Mouse (Mus musculus) forebrain, embryonic 14.5 days (tissue): ENCODE results near the gene Dok4. TPM values are rescaled to one million over a fixed set of nuclear protein-coding genes. Genes with fewer than 3 reads are reported as not detected.
A peak's percentile ranks its signal among the peaks of the same experiment; 100 is the strongest.

Source experiments
- ATAC-seq: fragments of 200-750 bp; cut with Nextera tagmentation; 2 replicates; pipeline ENCODE4 v1.8.0; 2017; ENCODE audit warnings: mild to moderate bottlenecking, moderate library complexity
- DNase-seq: peaks from one replicate; pipeline ENCODE4 v3.0.0-alpha.2; 2015; ENCODE audit warnings: low spot score
- H3K27ac ChIP-seq: fragments of 300-500 bp; sonication (generic); 2 replicates; pipeline ENCODE4 v1.5.1; 2014; ENCODE audit warnings: low read depth, mild to moderate bottlenecking, control low read depth, low read length, moderate library complexity
- H3K27me3 ChIP-seq: fragments of 300-500 bp; sonication (generic); replicated peaks from 2 replicates; pipeline ENCODE4 v1.6.1; 2014; ENCODE audit warnings: low read length, control low read depth, mixed read lengths; ENCODE audit not compliant: control insufficient read depth, insufficient read depth
- H3K36me3 ChIP-seq: fragments of 300-500 bp; sonication (generic); 2 replicates; pipeline ENCODE4 v1.6.1; 2014; ENCODE audit warnings: low read length, control low read depth; ENCODE audit not compliant: control insufficient read depth, insufficient read depth
- H3K4me1 ChIP-seq: fragments of 300-500 bp; sonication (generic); 2 replicates; pipeline ENCODE4 v1.6.1; 2014; ENCODE audit warnings: antibody characterized with exemption, low read length, control low read depth; ENCODE audit not compliant: control insufficient read depth, insufficient read depth
- H3K4me2 ChIP-seq: fragments of 300-500 bp; sonication (generic); 2 replicates; pipeline ENCODE4 v1.6.1; 2014; ENCODE audit warnings: mild to moderate bottlenecking, control low read depth, low read length
- H3K4me3 ChIP-seq: fragments of 300-500 bp; sonication (generic); 2 replicates; pipeline ENCODE4 v1.5.1; 2014; ENCODE audit warnings: low read depth, low read length, control low read depth
- H3K9ac ChIP-seq: fragments of 300-500 bp; sonication (generic); 2 replicates; pipeline ENCODE4 v1.6.1; 2014; ENCODE audit warnings: mild to moderate bottlenecking, low read length, control low read depth, moderate library complexity
- H3K9me3 ChIP-seq: fragments of 300-500 bp; sonication (generic); replicated peaks from 2 replicates; pipeline ENCODE4 v1.6.1; 2016; ENCODE audit warnings: low read length, control low read depth, mixed read lengths; ENCODE audit not compliant: control insufficient read depth
- WGBS: fragments of 180-500 bp; shearing (Covaris S2); extraction: QIAGEN DNeasy Blood & Tissue Kit; methylation state at CpG from one replicate; pipeline ENCODE4 v1.1.7; 2014; 5-methylcytosine and 5-hydroxymethylcytosine counted together
- polyA plus RNA-seq: library from polyadenylated mRNA; unstranded; fragments of >200 nt; fragmentation: Nextera tagmentation; extraction: Ambion mirVana; gene quantifications from 2 replicates; pipeline ENCODE4 v1.2.1, GENCODE M21; 2014

Dok4 gene
- polyA plus RNA-seq, 1 experiment from 2014 or later: 42.6 TPM

DNA sequence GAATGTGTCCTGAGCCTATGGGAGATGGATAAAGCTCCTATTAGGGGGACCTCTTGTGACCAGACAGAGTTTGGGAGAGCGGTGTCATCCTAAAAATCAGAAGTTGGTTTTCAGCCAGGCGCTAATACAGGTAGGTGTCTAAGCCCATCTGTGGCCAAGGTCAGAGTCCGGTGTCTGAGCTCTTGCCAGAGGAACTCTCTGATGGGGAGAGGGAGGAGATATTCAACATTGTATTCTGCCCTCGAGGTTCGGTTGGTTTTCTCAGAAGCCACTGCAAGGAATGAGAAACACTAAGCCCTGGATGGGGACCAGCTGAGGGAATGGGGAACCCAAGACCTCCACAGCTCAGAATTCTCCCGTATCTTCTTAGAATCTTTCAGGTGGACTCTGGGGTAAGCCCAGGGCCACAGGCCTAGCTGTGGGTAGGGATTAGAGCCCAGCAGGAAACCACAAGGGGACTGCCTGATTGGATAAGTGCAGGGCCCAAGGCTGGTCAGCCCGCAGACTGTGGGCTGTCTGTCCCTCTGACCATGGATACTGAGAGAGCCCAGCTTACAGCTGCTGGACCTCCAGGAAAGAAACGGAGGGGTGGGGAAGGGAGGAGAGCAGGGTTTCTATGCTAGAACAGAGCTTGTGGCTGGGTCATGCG, 40.3 kb upstream of the Dok4 start:
- H3K4me3 ChIP-seq: peak overlapping the region; percentile 42
- no peaks in the 10 kb centered on the region for H3K9me3 ChIP-seq
- ATAC-seq: no peak
- WGBS: 41% methylated on average over 9 of the region's 9 CpGs
- no peak for DNase-seq
- H3K27me3 ChIP-seq: peaks cover 7% of the 10 kb centered on the region; the same call in 1 of the 2 replicates
- no peak overlapping the region for H3K27ac ChIP-seq
- H3K4me2 ChIP-seq: peak overlapping the region; percentile 79
- peak overlapping the region; percentile 57; the same call in 1 of the 2 replicates for H3K9ac ChIP-seq
- H3K36me3 ChIP-seq: no peaks in the 10 kb centered on the region
- H3K4me1 ChIP-seq: peaks cover 29% of the 10 kb centered on the region

GRCm38 (mm10) chr8:94914701-94915101, 38.6 kb upstream of the Dok4 start:
- H3K9me3 ChIP-seq: no peaks in the 10 kb centered on the region
- H3K36me3 ChIP-seq: no peaks in the 10 kb centered on the region
- no peak overlapping the region for H3K4me3 ChIP-seq
- H3K27ac ChIP-seq: no peak overlapping the region
- DNase-seq (peak; percentile 85), ATAC-seq (peak; percentile 40)
- H3K4me2 ChIP-seq: no peak overlapping the region
- peaks cover 29% of the 10 kb centered on the region for H3K4me1 ChIP-seq
- WGBS: 41% methylated on average over 3 of the region's 3 CpGs
- H3K9ac ChIP-seq: no peak overlapping the region
- peaks cover 7% of the 10 kb centered on the region; the same call in 1 of the 2 replicates for H3K27me3 ChIP-seq

DNA sequence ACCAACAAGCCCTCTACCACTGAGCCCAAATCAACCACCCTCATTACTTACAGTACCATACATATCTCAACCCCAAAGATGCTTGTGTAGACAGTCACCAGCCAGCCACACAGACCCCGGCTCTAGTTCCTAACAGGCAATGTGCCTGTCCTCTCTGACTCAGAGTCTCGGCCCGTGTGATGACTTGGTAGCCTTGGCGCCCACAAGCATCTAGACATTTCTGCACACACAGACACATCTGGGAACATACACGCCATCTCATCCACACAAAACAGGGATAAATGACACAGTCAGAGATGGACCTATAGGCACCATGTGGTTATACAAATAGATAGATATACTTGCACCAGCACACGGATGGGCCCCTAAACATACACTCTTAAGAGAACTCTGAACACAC, 38.1 kb upstream of the Dok4 start:
- Histone ChIP-seq H3K4me1 (peaks cover 29% of the 10 kb centered on the region), H3K27me3 (peaks cover 7% of the 10 kb centered on the region; the same call in 1 of the 2 replicates), H3K27ac (no peak overlapping the region), H3K9ac (no peak overlapping the region), H3K36me3 (no peaks in the 10 kb centered on the region), H3K9me3 (no peaks in the 10 kb centered on the region), H3K4me3 (no peak overlapping the region), H3K4me2 (no peak overlapping the region)
- no peak for DNase-seq
- no peak for ATAC-seq
- WGBS: 86% methylated on average over 6 of the region's 6 CpGs

DNA sequence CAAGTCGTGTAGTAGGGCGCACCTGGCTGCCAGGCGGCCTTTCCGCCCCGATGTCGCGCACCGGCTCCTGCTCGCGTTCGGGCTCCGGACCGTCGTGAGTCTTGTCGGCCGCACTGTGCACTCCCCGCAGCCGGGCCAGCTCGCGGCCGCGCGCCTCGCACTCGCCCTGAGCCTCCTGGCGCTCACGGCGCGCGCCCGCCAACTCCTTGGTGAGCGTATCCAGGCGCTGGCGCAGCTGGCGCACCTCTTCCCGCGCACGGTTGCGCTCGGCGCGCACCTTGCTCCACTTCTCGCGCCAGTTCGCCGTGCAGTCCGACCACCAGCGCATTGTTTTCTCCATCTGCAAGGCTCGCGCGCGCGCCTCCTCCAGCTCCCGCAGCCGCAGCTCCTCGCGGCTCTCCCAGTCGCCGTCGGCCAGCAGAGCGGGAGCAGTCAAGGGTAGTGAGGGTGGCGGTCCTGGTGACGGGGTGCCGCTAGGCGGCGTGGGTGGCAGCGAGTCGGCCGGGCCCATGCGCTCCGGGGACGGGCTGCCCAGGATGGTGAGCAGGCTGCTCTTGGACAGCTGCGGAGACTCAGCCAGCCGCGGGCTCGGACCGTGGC, 37.0 kb upstream of the Dok4 start:
- peaks cover 7% of the 10 kb centered on the region; the same call in 1 of the 2 replicates for H3K27me3 ChIP-seq

GRCm38 (mm10) chr8:94908847-94909246, 32.7 kb upstream of the Dok4 start:
- Histone ChIP-seq H3K4me2 (no peak overlapping the region), H3K9me3 (no peaks in the 10 kb centered on the region), H3K36me3 (no peaks in the 10 kb centered on the region), H3K27me3 (peaks cover 7% of the 10 kb centered on the region; the same call in 1 of the 2 replicates), H3K9ac (no peak overlapping the region), H3K4me3 (no peak overlapping the region), H3K27ac (no peak overlapping the region), H3K4me1 (peaks cover 4% of the 10 kb centered on the region; the same call in 1 of the 2 replicates)
- DNase-seq (peak; percentile 83), ATAC-seq (no peak)
- 6% methylated on average over 4 of the region's 4 CpGs for WGBS

More for the DNA sequence above, 37.0 kb upstream of the Dok4 start:
- peaks cover 28% of the 10 kb centered on the region for H3K4me1 ChIP-seq
- DNase-seq: peak; percentile 69
- H3K9me3 ChIP-seq: no peaks in the 10 kb centered on the region
- peak overlapping the region; percentile 41 for H3K4me3 ChIP-seq
- no peaks in the 10 kb centered on the region for H3K36me3 ChIP-seq
- peak; percentile 61 for ATAC-seq
- peak overlapping the region; percentile 83 for H3K4me2 ChIP-seq
- 3% methylated on average over 74 of the region's 77 CpGs for WGBS
- H3K27ac ChIP-seq: no peak overlapping the region
- peak overlapping the region; percentile 51; the same call in 1 of the 2 replicates for H3K9ac ChIP-seq

DNA sequence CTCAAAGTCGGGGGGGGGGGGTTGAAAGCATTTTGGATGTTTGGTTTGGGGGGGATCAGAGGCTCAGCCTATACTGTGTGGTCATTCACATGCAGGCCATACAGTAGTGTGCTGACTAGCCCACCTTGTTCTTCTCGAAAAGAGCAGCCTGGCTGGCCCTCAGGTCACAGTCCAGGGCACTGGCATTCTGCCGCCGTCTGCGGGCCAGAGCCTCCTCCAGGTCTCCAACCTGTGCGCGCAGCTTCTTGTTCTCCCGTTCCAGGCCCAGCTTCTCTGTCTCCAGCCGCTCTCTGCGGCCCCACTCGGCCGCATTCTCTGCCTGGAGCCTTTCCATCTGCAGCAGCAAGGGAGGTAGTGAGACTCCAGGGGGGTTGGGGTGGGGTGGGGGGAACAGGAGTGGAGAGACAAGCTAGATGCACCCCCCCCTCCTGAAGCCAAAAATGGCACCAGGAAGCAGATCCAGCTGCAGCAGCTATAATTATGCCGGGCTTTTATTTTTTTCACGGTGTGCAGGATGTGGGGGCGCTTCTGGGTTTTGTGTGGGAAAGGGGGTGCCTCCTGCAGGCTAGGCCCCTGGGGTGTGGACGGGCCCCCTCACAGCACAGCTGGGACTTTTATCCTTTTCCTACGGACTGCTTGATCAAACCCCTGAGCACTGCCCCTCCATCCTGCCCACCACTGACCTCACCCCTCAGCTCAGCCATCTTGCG, 31.6 kb upstream of the Dok4 start:
- peaks cover under 1% of the 10 kb centered on the region; the same call in 1 of the 2 replicates for H3K4me1 ChIP-seq
- H3K4me2 ChIP-seq: no peak overlapping the region
- 88% methylated on average over 18 of the region's 18 CpGs for WGBS
- no peak overlapping the region for H3K27ac ChIP-seq
- no peak for DNase-seq
- H3K9ac ChIP-seq: no peak overlapping the region
- H3K9me3 ChIP-seq: no peaks in the 10 kb centered on the region
- no peak for ATAC-seq
- no peak overlapping the region for H3K4me3 ChIP-seq
- no peaks in the 10 kb centered on the region for H3K36me3 ChIP-seq
- H3K27me3 ChIP-seq: peaks cover 5% of the 10 kb centered on the region; the same call in 1 of the 2 replicates

DNA sequence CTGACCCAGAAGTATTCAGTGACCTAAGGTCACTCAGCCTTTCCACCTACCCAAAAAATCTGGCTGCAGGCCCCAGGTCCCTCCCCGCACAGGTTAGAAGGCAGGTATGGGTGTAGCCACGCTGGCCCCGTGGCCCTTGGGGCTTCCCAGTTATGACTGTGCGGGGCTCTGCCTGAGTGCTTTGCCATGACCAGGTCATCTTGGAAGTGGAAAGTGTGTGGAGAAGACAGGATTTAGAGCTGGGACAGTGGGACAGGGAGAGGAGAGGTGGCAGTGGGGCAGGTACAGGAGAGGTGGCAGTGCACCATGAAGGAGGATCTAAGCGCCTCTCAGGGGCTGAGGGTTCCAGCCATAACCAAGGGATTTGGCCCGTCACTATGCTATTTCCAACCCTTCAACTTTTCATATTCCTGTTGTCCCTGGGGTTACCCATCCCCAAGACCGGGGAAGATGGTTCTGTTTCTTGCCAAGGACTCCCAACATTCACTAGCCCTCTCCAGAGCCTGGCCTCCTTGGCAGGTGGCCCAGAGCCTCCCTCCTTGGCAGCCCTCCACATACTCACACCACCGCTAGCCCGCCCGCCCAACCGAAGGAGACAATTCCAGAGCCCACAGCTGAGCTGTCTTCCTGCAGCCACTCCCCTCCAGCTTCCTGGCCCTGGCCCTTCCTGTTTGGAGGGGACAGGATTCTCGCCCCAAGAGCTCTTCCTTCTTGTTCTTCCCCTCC, 28.5 kb upstream of the Dok4 start:
- no peak overlapping the region for H3K27ac ChIP-seq
- H3K4me3 ChIP-seq: no peak overlapping the region
- H3K9ac ChIP-seq: no peak overlapping the region
- H3K27me3 ChIP-seq: no peaks in the 10 kb centered on the region
- no peaks in the 10 kb centered on the region for H3K4me1 ChIP-seq
- H3K36me3 ChIP-seq: no peaks in the 10 kb centered on the region
- WGBS: 64% methylated on average over 12 of the region's 12 CpGs
- DNase-seq: peak; percentile 74
- ATAC-seq: peak; percentile 73
- H3K9me3 ChIP-seq: no peaks in the 10 kb centered on the region
- H3K4me2 ChIP-seq: no peak overlapping the region

DNA sequence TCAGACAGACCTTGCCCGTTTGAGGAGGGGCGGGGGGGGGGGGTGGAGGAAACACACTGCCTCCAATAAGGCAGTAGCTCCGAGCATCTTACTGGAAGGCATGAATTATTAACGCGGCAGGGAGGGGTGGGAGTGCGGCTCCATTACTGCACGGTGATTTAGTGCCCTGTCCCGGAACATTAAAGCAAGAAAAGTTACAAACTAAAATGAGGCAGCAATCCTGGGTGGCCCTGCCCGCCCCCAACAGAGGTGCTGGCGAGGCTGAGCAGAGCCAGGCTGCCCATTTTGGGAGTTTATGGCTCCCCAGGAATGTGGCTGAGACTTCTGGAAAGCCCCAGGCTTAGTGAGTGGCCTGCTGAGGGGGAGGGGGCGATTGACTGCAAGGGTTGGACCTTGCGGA, 27.6 kb upstream of the Dok4 start:
- H3K9ac ChIP-seq: no peak overlapping the region
- no peaks in the 10 kb centered on the region for H3K4me1 ChIP-seq
- H3K36me3 ChIP-seq: no peaks in the 10 kb centered on the region
- ATAC-seq (no peak), DNase-seq (no peak)
- H3K4me3 ChIP-seq: no peak overlapping the region
- H3K4me2 ChIP-seq: no peak overlapping the region
- no peaks in the 10 kb centered on the region for H3K27me3 ChIP-seq
- no peak overlapping the region for H3K27ac ChIP-seq
- no peaks in the 10 kb centered on the region for H3K9me3 ChIP-seq
- WGBS: 77% methylated on average over 12 of the region's 12 CpGs
